Mouse (Mus musculus): ENCODE measurements around the gene Unc13a. TPM values are rescaled to one million over a fixed set of nuclear protein-coding genes. Genes with fewer than 3 reads are reported as not detected.

Unc13a gene
- polyA plus RNA-seq, 1 experiment, result 1.5 TPM

- Histone ChIP-seq H3ac (ENCODE audit: control insufficient read depth, insufficient read length, low read depth) (peak overlapping the region; percentile 79), H3K36me3 (ENCODE audit: control insufficient read depth, insufficient read depth) (peaks cover 11% of the 10 kb centered on the region), H3K79me2 (ENCODE audit: control insufficient read depth, insufficient read depth) (no peaks in the 10 kb centered on the region), H3K4me3 (ENCODE audit: insufficient read depth, poor library complexity, severe bottlenecking) (peak overlapping the region; percentile 18), H3K27me3 (ENCODE audit: control insufficient read depth, insufficient read depth, insufficient read length) (no peaks in the 10 kb centered on the region), H3K79me3 (ENCODE audit: low read depth) (no peaks in the 10 kb centered on the region)
- no peak for TF ChIP-seq FOSL1 (IDR thresholded peaks at IDR 0.05; ENCODE audit: insufficient read depth, low read length, poor library complexity, severe bottlenecking)
- TF ChIP-seq CEBPB (IDR thresholded peaks at IDR 0.05; ENCODE audit: low read depth), result no peak
These were observed 41.8 kb downstream of the Unc13a start for GRCm38 (mm10) chr8:71629781-71630212.

DNA sequence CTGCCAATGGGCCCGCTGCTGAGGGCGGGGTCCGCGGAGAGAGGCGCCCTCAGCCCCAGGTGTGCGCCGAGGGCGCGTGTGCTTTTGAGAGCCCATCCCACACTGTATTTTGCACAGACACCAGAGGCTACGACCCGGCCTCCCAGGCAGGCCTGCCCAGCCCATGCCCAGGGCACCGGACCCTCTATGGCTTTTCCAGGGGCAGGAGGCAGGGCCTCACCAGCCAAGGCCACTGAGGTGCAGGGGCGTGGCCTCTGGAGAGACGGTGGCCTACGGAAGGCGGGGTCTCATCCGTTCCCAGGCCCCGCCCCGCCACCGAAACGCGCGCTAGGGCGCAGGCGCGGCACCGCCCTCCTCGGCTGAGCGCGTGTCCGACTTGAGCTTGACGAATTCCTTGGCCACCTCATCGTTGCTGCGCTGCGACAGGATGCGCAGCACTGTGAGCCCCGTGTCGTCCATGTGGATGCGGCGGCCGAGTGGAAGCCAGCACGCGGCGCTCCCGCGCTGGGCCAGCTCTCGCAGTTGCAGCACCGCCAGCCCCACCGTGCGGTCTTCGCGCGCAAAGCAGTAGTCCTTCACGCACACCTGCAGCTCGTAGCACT, 42.4 kb downstream of the Unc13a start:
- Histone ChIP-seq H3K36me3 (ENCODE audit: control insufficient read depth, insufficient read depth) (peaks cover 17% of the 10 kb centered on the region), H3ac (ENCODE audit: control insufficient read depth, insufficient read length, low read depth) (peak overlapping the region; percentile 79), H3K79me2 (ENCODE audit: control insufficient read depth, insufficient read depth) (no peaks in the 10 kb centered on the region), H3K27me3 (ENCODE audit: control insufficient read depth, insufficient read depth, insufficient read length) (no peaks in the 10 kb centered on the region), H3K79me3 (ENCODE audit: low read depth) (no peaks in the 10 kb centered on the region), H3K4me3 (ENCODE audit: insufficient read depth, poor library complexity, severe bottlenecking) (peak overlapping the region; percentile 18)
- TF ChIP-seq USF1 (IDR thresholded peaks at IDR 0.05; ENCODE audit: low read depth) (no peak), MYOG (IDR thresholded peaks at IDR 0.05; ENCODE audit: control insufficient read depth, extremely low read depth, insufficient read length) (no peak), MAX (IDR thresholded peaks at IDR 0.05) (peak; percentile 93), FOSL1 (IDR thresholded peaks at IDR 0.05; ENCODE audit: insufficient read depth, low read length, poor library complexity, severe bottlenecking) (no peak), CEBPB (IDR thresholded peaks at IDR 0.05; ENCODE audit: low read depth) (no peak), MYOD1 (IDR thresholded peaks at IDR 0.05; ENCODE audit: control insufficient read depth, insufficient read length, low read depth) (no peak), CTCF (IDR thresholded peaks at IDR 0.05; ENCODE audit: control insufficient read depth, insufficient read depth, insufficient read length) (peak; percentile 21)

DNA sequence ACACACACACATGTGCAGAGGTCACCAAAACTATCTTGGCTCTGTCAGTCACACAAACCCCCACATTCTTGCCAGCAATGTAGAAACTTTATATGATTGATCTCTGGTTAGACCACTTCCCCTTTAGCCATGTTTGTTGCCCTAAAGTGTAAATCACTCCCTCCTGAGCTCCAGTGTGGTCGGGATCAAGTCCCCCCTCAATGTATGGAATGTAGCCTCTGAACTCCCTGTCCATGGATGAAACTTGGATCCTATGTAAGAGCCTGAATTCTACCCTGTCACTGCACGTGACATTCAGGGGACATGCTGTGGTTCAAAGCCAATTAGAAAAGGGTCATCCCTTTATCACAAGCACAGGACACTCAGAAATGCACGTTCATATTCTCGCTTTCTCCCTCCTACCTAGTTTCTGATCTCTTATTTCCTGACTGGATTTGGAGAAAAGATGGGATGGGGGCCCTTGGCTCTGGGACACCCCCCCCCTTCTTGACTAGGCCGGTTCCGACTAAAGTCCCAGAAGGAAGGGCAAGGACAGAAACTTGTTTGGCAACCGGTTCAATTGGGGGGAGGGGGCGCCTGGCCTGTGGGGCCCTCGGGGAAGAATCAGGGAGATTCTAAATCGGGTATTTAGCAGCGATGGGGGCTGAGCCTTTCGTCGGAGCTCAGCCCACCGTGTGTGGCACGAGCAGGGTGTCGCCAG, 43.0 kb downstream of the Unc13a start:
- TF ChIP-seq FOSL1 (IDR thresholded peaks at IDR 0.05; ENCODE audit: insufficient read depth, low read length, poor library complexity, severe bottlenecking) (no peak), MYOD1 (IDR thresholded peaks at IDR 0.05; ENCODE audit: control insufficient read depth, insufficient read length, low read depth) (no peak), MYOG (IDR thresholded peaks at IDR 0.05; ENCODE audit: control insufficient read depth, extremely low read depth, insufficient read length) (no peak), CTCF (IDR thresholded peaks at IDR 0.05; ENCODE audit: control insufficient read depth, insufficient read depth, insufficient read length) (no peak)
- Histone ChIP-seq H3K4me3 (ENCODE audit: insufficient read depth, poor library complexity, severe bottlenecking) (peak overlapping the region; percentile 18), H3K27me3 (ENCODE audit: control insufficient read depth, insufficient read depth, insufficient read length) (no peaks in the 10 kb centered on the region), H3K36me3 (ENCODE audit: control insufficient read depth, insufficient read depth) (peaks cover 24% of the 10 kb centered on the region), H3ac (ENCODE audit: control insufficient read depth, insufficient read length, low read depth) (peak overlapping the region; percentile 55), H3K79me2 (ENCODE audit: control insufficient read depth, insufficient read depth) (no peaks in the 10 kb centered on the region), H3K79me3 (ENCODE audit: low read depth) (no peaks in the 10 kb centered on the region)

GRCm38 (mm10) chr8:71627265-71628099, 44.1 kb downstream of the Unc13a start:
- TF ChIP-seq MYOD1 (IDR thresholded peaks at IDR 0.05; ENCODE audit: control insufficient read depth, insufficient read length, low read depth), result no peak
- TF ChIP-seq FOSL1 (IDR thresholded peaks at IDR 0.05; ENCODE audit: insufficient read depth, low read length, poor library complexity, severe bottlenecking), result no peak
- TF ChIP-seq CTCF (IDR thresholded peaks at IDR 0.05; ENCODE audit: control insufficient read depth, insufficient read depth, insufficient read length), result no peak
- TF ChIP-seq MAX (IDR thresholded peaks at IDR 0.05), result no peak
- TF ChIP-seq MYOG (IDR thresholded peaks at IDR 0.05; ENCODE audit: control insufficient read depth, extremely low read depth, insufficient read length), result no peak
- TF ChIP-seq USF1 (IDR thresholded peaks at IDR 0.05; ENCODE audit: low read depth), result no peak
- TF ChIP-seq CEBPB (IDR thresholded peaks at IDR 0.05; ENCODE audit: low read depth), result no peak
- H3ac ChIP-seq (ENCODE audit: control insufficient read depth, insufficient read length, low read depth), result no peak overlapping the region
- H3K27me3 ChIP-seq (ENCODE audit: control insufficient read depth, insufficient read depth, insufficient read length), result no peaks in the 10 kb centered on the region
- peaks cover 34% of the 10 kb centered on the region for H3K36me3 ChIP-seq (ENCODE audit: control insufficient read depth, insufficient read depth)
- H3K4me3 ChIP-seq (ENCODE audit: insufficient read depth, poor library complexity, severe bottlenecking), result no peak overlapping the region
- H3K79me2 ChIP-seq (ENCODE audit: control insufficient read depth, insufficient read depth), result no peaks in the 10 kb centered on the region
- H3K79me3 ChIP-seq (ENCODE audit: low read depth), result no peaks in the 10 kb centered on the region

GRCm38 (mm10) chr8:71626753-71627152, 44.8 kb downstream of the Unc13a start:
- Histone ChIP-seq H3K79me2 (ENCODE audit: control insufficient read depth, insufficient read depth) (no peaks in the 10 kb centered on the region), H3ac (ENCODE audit: control insufficient read depth, insufficient read length, low read depth) (no peak overlapping the region), H3K4me3 (ENCODE audit: insufficient read depth, poor library complexity, severe bottlenecking) (no peak overlapping the region), H3K36me3 (ENCODE audit: control insufficient read depth, insufficient read depth) (peaks cover 42% of the 10 kb centered on the region), H3K79me3 (ENCODE audit: low read depth) (no peaks in the 10 kb centered on the region), H3K27me3 (ENCODE audit: control insufficient read depth, insufficient read depth, insufficient read length) (no peaks in the 10 kb centered on the region)
- TF ChIP-seq CEBPB (IDR thresholded peaks at IDR 0.05; ENCODE audit: low read depth) (no peak), MYOG (IDR thresholded peaks at IDR 0.05; ENCODE audit: control insufficient read depth, extremely low read depth, insufficient read length) (no peak), USF1 (IDR thresholded peaks at IDR 0.05; ENCODE audit: low read depth) (no peak), MAX (IDR thresholded peaks at IDR 0.05) (no peak), FOSL1 (IDR thresholded peaks at IDR 0.05; ENCODE audit: insufficient read depth, low read length, poor library complexity, severe bottlenecking) (no peak), CTCF (IDR thresholded peaks at IDR 0.05; ENCODE audit: control insufficient read depth, insufficient read depth, insufficient read length) (no peak), MYOD1 (IDR thresholded peaks at IDR 0.05; ENCODE audit: control insufficient read depth, insufficient read length, low read depth) (no peak)
